Mouse (Mus musculus): ENCODE measurements around the gene Elmod1.

Elmod1 gene

GRCm38 (mm10) chr9:53906798-53907197, 68.3 kb downstream of the Elmod1 start:
- no peak for DNase-seq (ENCODE audit: low spot score)

GRCm38 (mm10) chr9:53905418-53905817, 69.7 kb downstream of the Elmod1 start:
- no peak for DNase-seq (ENCODE audit: low spot score)

GRCm38 (mm10) chr9:53903215-53903842, 71.8 kb downstream of the Elmod1 start:
- no peak for DNase-seq (ENCODE audit: low spot score)

- no peak for DNase-seq (ENCODE audit: low spot score)
These were observed 75.3 kb downstream of the Elmod1 start for GRCm38 (mm10) chr9:53899836-53900235.

- no peak for DNase-seq (ENCODE audit: low spot score)
These were observed 79.3 kb downstream of the Elmod1 start for GRCm38 (mm10) chr9:53895827-53896226.

GRCm38 (mm10) chr9:53890075-53890474, 85.0 kb downstream of the Elmod1 start:
- DNase-seq (ENCODE audit: low spot score): no peak

GRCm38 (mm10) chr9:53883588-53884280, 91.4 kb downstream of the Elmod1 start:
- no peak for DNase-seq (ENCODE audit: low spot score)

- no peak for DNase-seq (ENCODE audit: low spot score)
These were observed 97.7 kb downstream of the Elmod1 start for GRCm38 (mm10) chr9:53877423-53877822.

GRCm38 (mm10) chr9:53873239-53873638, 101.9 kb downstream of the Elmod1 start:
- DNase-seq (ENCODE audit: low spot score): no peak
